Mouse (Mus musculus) erythroblast, embryonic 14.5 days (primary cell): Measurements from ENCODE around the gene 2610002M06Rik. TPM values are rescaled to one million over a fixed set of nuclear protein-coding genes. Genes with fewer than 3 reads are reported as not detected.

Experiments
- H3K27me3 ChIP-seq: 2 replicates; pipeline ENCODE4 v1.6.1; 2012; ENCODE audit warnings: inconsistent platforms; ENCODE audit not compliant: control insufficient read depth
- H3K36me3 ChIP-seq: 2 replicates; pipeline ENCODE4 v1.6.1; 2012; ENCODE audit warnings: mild to moderate bottlenecking, inconsistent platforms; ENCODE audit not compliant: control insufficient read depth
- H3K4me1 ChIP-seq: 2 replicates; pipeline ENCODE4 v1.6.1; 2012; ENCODE audit warnings: inconsistent platforms; ENCODE audit not compliant: control insufficient read depth
- H3K4me3 ChIP-seq: replicated peaks from 2 replicates; pipeline ENCODE3; 2012; ENCODE audit warnings: moderate library complexity, mild to moderate bottlenecking, inconsistent platforms
- H3K9me3 ChIP-seq: 2 replicates; pipeline ENCODE4 v1.6.1; 2012; ENCODE audit warnings: low read length, inconsistent platforms, mixed read lengths; ENCODE audit not compliant: control insufficient read depth
- GATA1 ChIP-seq: IDR thresholded peaks from 2 replicates; pipeline ENCODE4 v1.6.1; 2012; ENCODE audit warnings: low read length, inconsistent platforms, mixed read lengths
- TAL1 ChIP-seq: IDR thresholded peaks from 3 replicates; pipeline ENCODE4 v1.6.1; 2012; ENCODE audit warnings: low read length, inconsistent platforms, mixed read lengths
- polyA plus RNA-seq: library from polyadenylated mRNA; stranded (reverse); fragments of >175 nt; gene quantifications from 2 replicates; pipeline ENCODE4 v1.2.3, GENCODE M21; 2012

The 2610002M06Rik gene
- 0.21 and 0.26 TPM in 2 replicates for polyA plus RNA-seq

DNA sequence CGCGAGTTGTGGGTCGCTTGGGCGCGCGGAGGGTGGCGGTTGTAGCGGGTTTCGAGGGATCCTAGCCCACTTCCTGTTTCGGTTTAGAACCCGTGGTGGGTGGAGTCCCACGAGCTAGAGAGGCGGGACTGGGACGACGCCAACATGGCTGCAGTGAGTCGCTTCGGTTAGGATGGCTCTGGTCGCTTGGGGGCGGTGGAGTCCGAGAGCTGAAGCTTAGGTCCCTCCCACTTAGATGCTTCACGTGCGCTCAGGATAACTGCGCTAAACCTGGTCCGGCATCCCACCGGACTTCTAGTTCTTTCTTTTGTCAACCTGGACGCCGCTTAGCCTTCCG lies at the start of gene 2610002M06Rik:
TSS of gene 2610002M06Rik (minus strand) at position 117 of the 337 bp plus-strand sequence.
- peaks cover 9% of the 10 kb centered on the region for H3K4me1 ChIP-seq
- peak within 1 kb of the TSS; percentile 79 for H3K4me3 ChIP-seq
- H3K36me3 ChIP-seq: no peaks in the 10 kb centered on the region
- no peaks in the 10 kb centered on the region for H3K9me3 ChIP-seq
- H3K27me3 ChIP-seq: no peaks in the 10 kb centered on the region
- TF ChIP-seq GATA1: no peak
- TF ChIP-seq TAL1: no peak

DNA sequence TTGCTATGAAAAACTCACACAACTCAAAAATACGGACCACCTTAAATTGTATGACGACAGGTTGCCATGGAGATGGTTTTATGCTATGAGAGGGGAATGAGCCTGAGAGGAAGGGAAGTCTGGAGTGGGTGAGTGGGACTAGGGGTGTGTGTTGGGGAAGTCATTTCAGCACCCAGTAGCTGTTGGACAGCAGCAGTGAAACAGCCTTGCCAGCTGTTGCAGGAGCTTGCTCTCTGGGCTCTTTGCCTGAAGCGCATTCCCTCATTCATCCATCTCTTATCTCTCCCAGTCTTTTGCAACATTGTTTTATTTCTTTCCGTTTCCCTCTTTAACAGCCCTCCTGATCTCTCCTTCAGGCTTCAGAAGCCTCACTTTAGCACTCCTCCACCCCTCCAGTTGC lies 42.0 kb upstream of the 2610002M06Rik start:
- H3K27me3 ChIP-seq: no peaks in the 10 kb centered on the region
- no peaks in the 10 kb centered on the region for H3K36me3 ChIP-seq
- TF ChIP-seq TAL1: no peak
- TF ChIP-seq GATA1: no peak
- H3K9me3 ChIP-seq: no peaks in the 10 kb centered on the region
- no peak overlapping the region for H3K4me3 ChIP-seq
- H3K4me1 ChIP-seq: no peaks in the 10 kb centered on the region

DNA sequence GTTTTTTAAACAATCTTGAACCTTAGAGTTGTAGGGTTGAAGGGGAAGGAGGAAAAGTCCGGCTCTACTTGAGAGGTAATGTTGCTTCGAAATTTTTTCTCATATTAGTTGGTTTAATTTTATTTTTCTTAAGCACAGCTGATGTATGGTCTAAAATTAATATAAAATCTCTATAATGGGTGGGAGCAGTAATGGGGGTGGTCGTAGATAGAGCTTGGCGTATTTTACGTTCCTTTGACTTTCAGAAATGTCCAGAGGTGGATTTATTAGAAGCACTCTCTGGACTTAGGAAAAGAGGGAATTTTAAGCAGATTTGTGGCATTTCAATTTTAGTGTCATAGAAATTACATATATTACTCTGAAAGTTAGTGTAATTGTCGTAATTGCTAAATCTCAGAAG lies 592 bp upstream of the 2610002M06Rik start:
- Histone ChIP-seq H3K9me3 (no peaks in the 10 kb centered on the region), H3K4me3 (peak overlapping the region; percentile 79), H3K27me3 (no peaks in the 10 kb centered on the region), H3K4me1 (peaks cover 9% of the 10 kb centered on the region), H3K36me3 (no peaks in the 10 kb centered on the region)
- TF ChIP-seq GATA1: no peak
- TF ChIP-seq TAL1: no peak

DNA sequence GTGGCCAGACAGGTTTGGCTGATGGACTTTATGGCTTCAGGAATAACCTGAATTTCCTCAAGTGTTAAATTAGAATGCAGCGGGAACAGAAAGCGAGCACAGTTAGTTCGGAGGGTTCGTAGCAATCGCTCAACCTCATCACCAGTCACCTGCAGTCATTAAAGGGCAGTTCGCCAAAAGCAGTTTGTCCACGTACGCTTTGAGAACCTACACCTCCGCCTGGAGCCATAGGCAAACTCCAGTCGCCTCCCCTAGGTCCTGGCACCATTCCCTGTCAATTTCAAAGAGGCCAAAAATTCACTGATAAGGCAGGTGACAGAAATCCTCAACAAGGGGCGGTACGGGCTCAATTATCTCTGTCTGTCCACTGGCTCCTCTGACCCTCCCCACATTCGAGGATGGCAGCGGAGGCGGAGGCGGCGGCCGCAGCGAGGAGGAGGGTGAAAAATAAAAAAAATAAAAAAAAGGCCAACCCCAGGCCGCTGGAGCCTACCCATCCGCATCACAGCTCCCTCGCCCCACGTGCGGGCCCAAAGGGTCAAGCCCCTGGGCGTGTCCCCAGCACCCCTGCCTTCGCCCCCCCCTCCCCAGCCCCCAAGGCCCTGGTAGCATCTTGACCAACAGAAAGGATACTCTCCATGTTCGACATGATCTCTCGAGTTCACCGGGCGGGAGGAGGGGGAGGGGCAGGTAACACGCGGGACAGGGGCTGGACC lies 474 bp downstream of the 2610002M06Rik start:
- H3K9me3 ChIP-seq: no peaks in the 10 kb centered on the region
- peak overlapping the region; percentile 79 for H3K4me3 ChIP-seq
- no peaks in the 10 kb centered on the region for H3K36me3 ChIP-seq
- no peak for TF ChIP-seq GATA1
- TF ChIP-seq TAL1: no peak
- peaks cover 9% of the 10 kb centered on the region for H3K4me1 ChIP-seq
- H3K27me3 ChIP-seq: no peaks in the 10 kb centered on the region

DNA sequence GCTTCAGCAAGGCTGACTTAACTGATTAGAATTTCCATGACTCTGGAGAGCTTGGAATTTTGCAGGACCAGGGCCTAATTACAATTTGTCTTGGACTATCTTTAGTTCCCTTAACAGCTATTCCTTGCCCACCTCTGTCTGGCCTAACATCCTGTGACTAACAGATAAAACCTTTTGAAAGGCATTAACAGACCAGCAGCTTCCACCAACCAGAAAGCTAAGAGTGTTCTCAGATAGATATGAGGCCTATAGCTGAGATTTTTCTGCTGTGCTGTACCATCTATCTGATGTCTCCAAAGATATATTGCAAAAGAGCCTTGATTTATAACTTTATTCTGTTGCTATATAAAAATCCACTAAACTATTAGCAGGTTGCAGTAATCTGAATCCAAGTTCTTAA lies 4.0 kb downstream of the 2610002M06Rik start:
- TF ChIP-seq GATA1: no peak
- TF ChIP-seq TAL1: no peak
- H3K36me3 ChIP-seq: no peaks in the 10 kb centered on the region
- no peaks in the 10 kb centered on the region for H3K27me3 ChIP-seq
- peaks cover 9% of the 10 kb centered on the region for H3K4me1 ChIP-seq
- no peaks in the 10 kb centered on the region for H3K9me3 ChIP-seq
- H3K4me3 ChIP-seq: no peak overlapping the region

DNA sequence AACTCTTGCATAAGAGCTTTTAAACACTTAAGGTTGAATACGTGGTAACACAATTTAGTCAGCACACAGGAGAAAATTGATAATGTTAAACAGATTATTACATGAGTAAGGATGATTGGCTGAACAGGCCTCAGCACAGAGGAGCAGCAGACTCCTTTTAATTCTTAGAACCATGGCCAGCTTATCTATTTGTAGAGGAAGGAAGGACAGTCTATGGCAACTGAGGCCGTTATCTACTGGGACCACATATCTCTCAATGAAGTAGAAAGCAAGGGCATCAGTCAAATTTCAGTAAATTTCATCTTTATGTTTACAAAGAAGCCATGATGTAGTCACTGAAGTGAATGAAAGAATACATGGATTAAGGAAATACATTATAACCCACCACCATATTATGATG lies 19.2 kb downstream of the 2610002M06Rik start:
- no peaks in the 10 kb centered on the region for H3K9me3 ChIP-seq
- TF ChIP-seq GATA1 (no peak), TAL1 (no peak)
- H3K27me3 ChIP-seq: no peaks in the 10 kb centered on the region
- no peak overlapping the region for H3K4me3 ChIP-seq
- H3K36me3 ChIP-seq: peaks cover 4% of the 10 kb centered on the region
- H3K4me1 ChIP-seq: peaks cover 10% of the 10 kb centered on the region

DNA sequence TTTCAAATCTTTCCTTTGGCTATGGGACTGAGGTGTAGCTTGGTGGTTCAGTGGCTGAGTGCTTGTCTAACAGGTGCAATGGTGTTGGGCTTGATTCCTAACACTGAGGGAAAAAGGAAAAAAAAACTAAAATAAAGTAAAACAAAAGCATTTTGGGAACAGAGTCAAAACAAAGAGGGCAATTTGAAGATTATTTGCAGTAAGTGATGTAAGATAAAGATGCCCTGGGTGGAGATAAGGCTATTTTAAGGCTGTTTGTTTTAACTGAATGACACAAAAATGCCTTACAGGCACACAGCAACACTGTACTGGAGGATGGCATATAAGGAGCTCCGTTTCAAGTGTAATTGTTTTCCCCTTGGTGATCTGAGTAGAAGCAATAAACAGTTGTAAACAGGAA lies 20.3 kb downstream of the 2610002M06Rik start:
- H3K9me3 ChIP-seq: no peaks in the 10 kb centered on the region
- H3K4me1 ChIP-seq: peaks cover 14% of the 10 kb centered on the region
- no peak overlapping the region for H3K4me3 ChIP-seq
- peaks cover 6% of the 10 kb centered on the region for H3K36me3 ChIP-seq
- no peaks in the 10 kb centered on the region for H3K27me3 ChIP-seq
- TF ChIP-seq GATA1 (no peak), TAL1 (no peak)

DNA sequence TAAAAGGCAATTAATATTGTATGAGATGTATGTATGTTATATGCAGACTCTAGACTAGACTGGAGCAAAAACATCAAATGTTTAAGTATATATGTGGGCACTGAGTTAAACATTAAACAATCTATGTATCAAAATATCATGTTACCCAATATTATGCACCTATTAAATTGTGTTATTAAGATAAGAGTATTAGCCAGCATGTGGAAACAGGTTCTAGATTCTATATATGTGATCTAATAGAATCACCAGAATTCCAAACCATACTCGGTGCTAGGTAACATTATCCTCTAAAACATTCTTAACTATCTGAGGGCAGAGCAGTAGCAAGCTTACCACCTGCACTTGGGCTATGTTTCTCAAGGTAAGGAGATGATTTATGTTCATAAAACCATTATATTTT lies 23.8 kb downstream of the 2610002M06Rik start, which contains the start of gene Tent5d:
TSS of gene Tent5d (plus strand) at position 301 of the 400 bp plus-strand sequence.
- TF ChIP-seq GATA1 (no peak), TAL1 (no peak)
- peaks cover 11% of the 10 kb centered on the region for H3K4me1 ChIP-seq
- H3K27me3 ChIP-seq: no peaks in the 10 kb centered on the region
- no peaks in the 10 kb centered on the region for H3K9me3 ChIP-seq
- H3K4me3 ChIP-seq: no peak within 1 kb of the TSS
- H3K36me3 ChIP-seq: peaks cover 6% of the 10 kb centered on the region

DNA sequence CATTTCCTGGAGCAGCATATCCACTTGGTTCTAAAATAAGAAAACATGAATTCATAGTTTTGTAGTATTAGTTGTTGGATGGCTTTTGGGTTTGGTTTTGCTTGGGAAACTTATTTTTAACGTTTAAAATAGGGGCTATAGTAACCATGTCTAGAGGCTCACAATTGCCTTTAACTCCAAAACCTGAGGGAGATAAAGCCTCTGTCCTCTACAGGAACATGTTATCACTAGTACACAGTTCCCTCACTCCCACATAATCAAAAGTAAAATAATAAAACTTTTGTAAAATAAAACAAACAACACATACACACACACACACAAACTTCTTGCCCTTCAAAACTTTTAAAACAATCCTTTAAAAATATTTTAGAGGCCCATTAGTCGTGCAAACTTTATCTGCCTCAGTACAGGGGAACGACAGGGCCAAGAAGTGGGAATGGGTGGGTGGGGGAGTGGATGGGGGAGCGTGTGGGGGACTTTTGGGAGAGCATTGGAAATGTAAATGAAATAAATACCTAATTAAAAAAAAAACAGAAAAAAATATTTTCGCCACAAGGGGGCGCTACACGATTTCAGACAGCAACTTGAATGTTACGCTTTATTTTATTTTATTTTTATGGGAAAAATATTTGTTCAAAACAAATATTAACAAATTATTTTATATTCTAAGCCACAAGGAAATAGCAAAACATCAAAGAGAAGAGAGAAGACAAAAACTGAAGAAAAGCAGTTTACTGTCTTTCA lies 25.2 kb downstream of the 2610002M06Rik start:
- TF ChIP-seq GATA1: no peak
- TF ChIP-seq TAL1: no peak
- peaks cover 8% of the 10 kb centered on the region for H3K4me1 ChIP-seq
- peaks cover 8% of the 10 kb centered on the region for H3K36me3 ChIP-seq
- H3K4me3 ChIP-seq: no peak overlapping the region
- no peaks in the 10 kb centered on the region for H3K27me3 ChIP-seq
- no peaks in the 10 kb centered on the region for H3K9me3 ChIP-seq
